Mouse (Mus musculus): ENCODE results near the gene 4930583I09Rik.

GRCm38 (mm10) chr17:64863817-64864216 lies 27.9 kb upstream of the 4930583I09Rik start:
- TF ChIP-seq ZC3H11A (IDR thresholded peaks at IDR 0.05; ENCODE audit: borderline replicate concordance, low read depth, low read length), result no peak
- no peak for TF ChIP-seq ZNF384 (IDR thresholded peaks at IDR 0.05; ENCODE audit: low read depth, low read length)
- no peak for TF ChIP-seq MAFK (IDR thresholded peaks at IDR 0.05; ENCODE audit: insufficient read depth, low read depth, low read length)
- no peak for TF ChIP-seq CHD2 (IDR thresholded peaks at IDR 0.05; ENCODE audit: low read depth, low read length)
